Comparison of ENCODE assay signal across 7 mouse cellular contexts in the genomic region with DNA sequence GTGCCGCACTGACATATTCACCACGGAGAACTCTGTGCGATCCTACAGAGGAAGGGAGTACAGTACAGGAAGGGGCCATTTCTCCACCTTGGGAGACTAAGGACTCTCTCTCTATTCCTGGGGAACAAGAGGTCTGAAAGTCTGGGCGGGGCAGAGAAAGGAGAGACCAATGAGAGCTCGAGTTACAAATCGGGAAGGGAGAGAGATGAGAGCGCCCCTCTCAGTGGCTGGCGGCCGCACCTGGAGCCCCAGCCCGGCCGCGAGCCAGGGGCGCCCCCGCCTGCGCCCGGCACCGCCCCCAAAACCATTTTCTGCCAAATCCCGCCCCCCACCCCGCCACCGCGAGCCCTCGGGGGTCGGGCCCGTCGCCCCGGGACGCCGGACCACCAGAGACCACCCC. TPM values are rescaled to one million over a fixed set of nuclear protein-coding genes. Genes with fewer than 3 reads are reported as not detected.
DNase-seq lines count a peak whose midpoint lies in the region; ATAC-seq lines count a peak whose summit lies in the region.

No protein-coding gene starts in this region.

- H3K4me1 ChIP-seq in intestine, embryonic 15.5 days (replicated peaks), result peaks cover 16% of the 10 kb centered on the region

- no peaks in the 10 kb centered on the region for H3K27me3 ChIP-seq in intestine, embryonic 15.5 days (replicated peaks)

- peak overlapping the region; percentile 61 for H3K4me2 ChIP-seq in intestine, embryonic 15.5 days (replicated peaks)

- peak; percentile 87 for ATAC-seq in intestine, embryonic 15.5 days

- peaks cover 7% of the 10 kb centered on the region for H3K36me3 ChIP-seq in intestine, embryonic 15.5 days

- DNase-seq in adrenal gland, postnatal 10 days, result peak; percentile 94
- peak; percentile 81 for DNase-seq in embryo, embryonic 11.5 days (ENCODE audit: low read depth, low spot score)
- DNase-seq in gastrocnemius, postnatal 36 days, result peak; percentile 79 to 90
- peak; percentile 94 for DNase-seq in left cerebral cortex, postnatal 14 days (ENCODE audit: low spot score in 2 of 2)
- peak; percentile 91 for DNase-seq in mesoderm, embryonic 11.5 days (ENCODE audit: low read depth, low spot score)
- DNase-seq in skeletal muscle tissue, adult 2 months (ENCODE audit: low read depth, low spot score), result peak; percentile 88

- H3K27ac ChIP-seq in intestine, embryonic 15.5 days, result peak overlapping the region; percentile 98

- peak overlapping the region; percentile 96 for H3K4me3 ChIP-seq in intestine, embryonic 15.5 days (replicated peaks)

- no peaks in the 10 kb centered on the region for H3K9me3 ChIP-seq in intestine, embryonic 15.5 days

- peak overlapping the region; percentile 95 for H3K9ac ChIP-seq in intestine, embryonic 15.5 days

- 1% methylated on average over 22 of the region's 28 CpGs for WGBS in intestine, embryonic 15.5 days

- intact Hi-C loops in gastrocnemius, postnatal 36 days (cut with DNase I), result loop anchor here (5.0 kb wide), 1 partner anchor 46 kb away; the partner anchor contains the start of gene Hmgn1
- intact Hi-C loops in left cerebral cortex, postnatal 14 days (cut with DNase I), result no loop called here

RNA-seq across cellular contexts. Expression of gene Brwd1, which starts 1.0 kb away (rescaled TPM):
- total RNA-seq in adrenal gland, postnatal 10 days (2021), result 10 to 100 TPM; 67.0 to 85.9 TPM
- total RNA-seq in gastrocnemius, postnatal 36 days (2021), result 10 to 100 TPM; 51.2 to 56.2 TPM
- 62.3 and 64.7 TPM in 2 replicates for polyA plus RNA-seq in intestine, embryonic 15.5 days (2015; fragmentation: Nextera tagmentation; extraction: Ambion mirVana)
- total RNA-seq in left cerebral cortex, postnatal 14 days (2021), result 100 to 1,000 TPM; 115 to 123 TPM

RNA-seq across cellular contexts. Expression of gene Hmgn1, which starts 46.2 kb away (rescaled TPM):
- total RNA-seq in adrenal gland, postnatal 10 days (2021), result 100 to 1,000 TPM; 206 to 208 TPM
- total RNA-seq in gastrocnemius, postnatal 36 days (2021), result 10 to 100 TPM; 23.7 to 35.1 TPM
- 489 and 623 TPM in 2 replicates for polyA plus RNA-seq in intestine, embryonic 15.5 days (2015; fragmentation: Nextera tagmentation; extraction: Ambion mirVana)
- total RNA-seq in left cerebral cortex, postnatal 14 days (2021), result 10 to 100 TPM; 49.9 to 58.0 TPM

Comparison
In these comparisons a context has a peak if more than half of its experiments do, and no peak if none do; other contexts are left out.
1. Peak in every context shown above with its lines: DNase-seq, ATAC-seq, H3K4me3 ChIP-seq and H3K27ac ChIP-seq.